10 mouse cellular contexts compared by ENCODE assay signal in genomic region chr6:114725147-114725575, GRCm38 (mm10).
DNase-seq lines count a peak whose midpoint lies in the region; ATAC-seq and TF ChIP-seq lines count a peak whose summit lies in the region.
"Had no signal": no experiment of that assay in that cellular context is flagged by ENCODE, and none has a peak within 500 bp of the region (broad histone marks: within the 10 kb centered on the region; RNA-seq: fewer than 3 reads in every experiment).

No protein-coding gene starts in this region.

- H3K9ac ChIP-seq in hindbrain, embryonic 12.5 days: no peak overlapping the region
- no peak overlapping the region for H3K9ac ChIP-seq in hindbrain, embryonic 16.5 days (ENCODE audit: low read depth, low read length)
- H3K9ac ChIP-seq in CH12.LX (ENCODE audit: insufficient read depth, low read depth): no peak overlapping the region

- H3K4me3 ChIP-seq in hindbrain, embryonic 12.5 days: no peak overlapping the region
- H3K4me3 ChIP-seq in hindbrain, embryonic 16.5 days (ENCODE audit: low read length): no peak overlapping the region
- H3K4me3 ChIP-seq in CH12.LX (replicated peaks in 1 of 3; ENCODE audit: low read depth in 2 of 3, low read length in 2 of 3, poor library complexity in 1 of 3): no peak overlapping the region

- no peak overlapping the region for H3K4me2 ChIP-seq in hindbrain, embryonic 12.5 days (replicated peaks)
- no peak overlapping the region for H3K4me2 ChIP-seq in hindbrain, embryonic 16.5 days (ENCODE audit: low read length)
- no peak overlapping the region for H3K4me2 ChIP-seq in CH12.LX (ENCODE audit: insufficient read depth, low read depth, poor library complexity, severe bottlenecking)

- no peaks in the 10 kb centered on the region for H3K79me2 ChIP-seq in CH12.LX (replicated peaks; ENCODE audit: control insufficient read depth, extremely low read depth, insufficient read depth, poor library complexity, severe bottlenecking)

- H3K27me3 ChIP-seq in hindbrain, embryonic 12.5 days: no peaks in the 10 kb centered on the region
- no peaks in the 10 kb centered on the region for H3K27me3 ChIP-seq in hindbrain, embryonic 16.5 days (replicated peaks; ENCODE audit: control insufficient read depth, insufficient read depth, low read length)
- H3K27me3 ChIP-seq in CH12.LX (replicated peaks): no peaks in the 10 kb centered on the region

- no peak for TF ChIP-seq RAD21 in CH12.LX (IDR thresholded peaks at IDR 0.05; ENCODE audit: low read depth, low read length)

- no peak for TF ChIP-seq EP300 in CH12.LX (IDR thresholded peaks at IDR 0.05; ENCODE audit: low read length)

- TF ChIP-seq POLR2A in CH12.LX (IDR thresholded peaks at IDR 0.05; ENCODE audit: low read depth, low read length): no peak
- no peak for TF ChIP-seq POLR2A in brain, embryonic 14.5 days (IDR thresholded peaks at IDR 0.05; ENCODE audit: borderline replicate concordance, extremely low read depth, insufficient read depth, insufficient read length, poor library complexity, severe bottlenecking)

- H3K36me3 ChIP-seq in hindbrain, embryonic 12.5 days: no peaks in the 10 kb centered on the region
- H3K36me3 ChIP-seq in hindbrain, embryonic 16.5 days (ENCODE audit: control insufficient read depth, insufficient read depth, low read length): no peaks in the 10 kb centered on the region
- H3K36me3 ChIP-seq in CH12.LX (replicated peaks in 1 of 2; ENCODE audit: control insufficient read depth in 1 of 2, insufficient read depth in 1 of 2, low read length in 1 of 2): peaks cover 0 to 16% of the 10 kb centered on the region in 2 experiments

- peaks cover 21% of the 10 kb centered on the region for H3K4me1 ChIP-seq in hindbrain, embryonic 12.5 days
- H3K4me1 ChIP-seq in hindbrain, embryonic 16.5 days (ENCODE audit: control insufficient read depth, insufficient read depth, low read depth, low read length): peaks cover 4% of the 10 kb centered on the region
- peaks cover 2 to 22% of the 10 kb centered on the region in 2 experiments; a peak in 3 of 4 replicates for H3K4me1 ChIP-seq in CH12.LX (ENCODE audit: control insufficient read depth in 1 of 2, insufficient read depth in 2 of 2)

- H3K9me3 ChIP-seq in hindbrain, embryonic 12.5 days (replicated peaks): no peaks in the 10 kb centered on the region
- H3K9me3 ChIP-seq in hindbrain, embryonic 16.5 days (ENCODE audit: control insufficient read depth, low read length): no peaks in the 10 kb centered on the region
- H3K9me3 ChIP-seq in CH12.LX (replicated peaks; ENCODE audit: low read length): no peaks in the 10 kb centered on the region

- dilution Hi-C loops in CH12.LX (cut with MboI; ENCODE audit: extremely low pct_ligation_motif_present, extremely low pct_unique_long_range_greater_than_20kb, low sequenced_read_pairs): no loop called here

- whole genome bisulfite sequencing in hindbrain, embryonic 12.5 days: 66% methylated on average over 8 of the region's 8 CpGs
- 64% methylated on average over 8 of the region's 8 CpGs for WGBS in hindbrain, embryonic 16.5 days

- intact Hi-C loops in left cerebral cortex, postnatal 14 days (cut with DNase I): loop anchor here (5.0 kb wide), 1 partner anchor 302 kb away; no protein-coding TSS in a partner anchor

- no peak for DNase-seq in CH12.LX (ENCODE audit: extremely low read depth)
- DNase-seq in brain, embryonic 14.5 days (ENCODE audit: low read depth): peak; percentile 30
- peak; percentile 31 for DNase-seq in lung, postnatal 10 days
- no peak for DNase-seq in cerebellum, postnatal 14 days
- no peak for DNase-seq in urinary bladder, postnatal 4 days (ENCODE audit: low spot score in 2 of 2)
- no peak for DNase-seq in left cerebral cortex, postnatal 14 days (ENCODE audit: low spot score in 2 of 2)
- DNase-seq: adrenal gland, postnatal 14 days; cerebellum, adult 9-10 months had no signal

- in situ Hi-C loops in CH12.LX (cut with MboI; ENCODE audit: low pct_ligation_motif_present, low pct_unique_long_range_greater_than_20kb, low sequenced_read_pairs): no loop called here

- ATAC-seq in hindbrain, embryonic 12.5 days (ENCODE audit: low FRiP score): no peak
- no peak; the same call in 1 of the 2 replicates for ATAC-seq in hindbrain, embryonic 16.5 days

- TF ChIP-seq CTCF in CH12.LX (conservative IDR thresholded peaks at IDR 0.05 in 1 of 2, IDR thresholded peaks at IDR 0.05 in 1 of 2; ENCODE audit: low read depth in 2 of 2, low read length in 2 of 2): no peak
- no peak for TF ChIP-seq CTCF in brain, embryonic 14.5 days (IDR thresholded peaks at IDR 0.05; ENCODE audit: borderline replicate concordance, extremely low read depth, insufficient read depth, insufficient read length)

- H3K27ac ChIP-seq in hindbrain, embryonic 12.5 days: peak overlapping the region; percentile 31; the same call in 1 of the 2 replicates
- H3K27ac ChIP-seq in hindbrain, embryonic 16.5 days (ENCODE audit: low read depth, low read length): no peak overlapping the region
- no peak overlapping the region for H3K27ac ChIP-seq in CH12.LX (ENCODE audit: insufficient read depth, low read depth)

TF ChIP-seq in CH12.LX, 34 proteins besides CTCF, POLR2A, EP300 and RAD21:
- TF ChIP-seq MAFK (IDR thresholded peaks at IDR 0.05; ENCODE audit: insufficient replicate concordance, low read length): 0 out of 2 replicates have a peak, but pooled peaks have one; percentile 18
- no peak for TF ChIP-seq ZC3H11A (IDR thresholded peaks at IDR 0.05; ENCODE audit: low read depth, low read length)
- TF ChIP-seq IRF4 (IDR thresholded peaks at IDR 0.05; ENCODE audit: low read depth, low read length): 0 out of 2 replicates have a peak, but pooled peaks have one; percentile 15
- no peak for TF ChIP-seq HCFC1 (IDR thresholded peaks at IDR 0.05; ENCODE audit: low read depth, low read length)

Comparison
In these comparisons a context has a peak if more than half of its experiments do, and no peak if none do; other contexts are left out.
1. DNase-seq: peak in brain, embryonic 14.5 days (single experiment) and lung, postnatal 10 days (single experiment); none in CH12.LX (single experiment), cerebellum, postnatal 14 days (0 of 2), urinary bladder, postnatal 4 days (0 of 2) and left cerebral cortex, postnatal 14 days (0 of 2).